Mouse (Mus musculus) neural tube, embryonic 12.5 days (tissue): Measurements from ENCODE around the gene Tspan5. TPM values are rescaled to one million over a fixed set of nuclear protein-coding genes. Genes with fewer than 3 reads are reported as not detected.
A peak's percentile ranks its signal among the peaks of the same experiment; 100 is the strongest.

ENCODE experiments used
- ATAC-seq: fragments of 200-750 bp; cut with Nextera tagmentation; 2 replicates; pipeline ENCODE4 v1.8.0; 2017; ENCODE audit warnings: low read depth, mild to moderate bottlenecking, moderate TSS enrichment, moderate library complexity; ENCODE audit not compliant: low FRiP score
- H3K27ac ChIP-seq: fragments of 300-500 bp; sonication (generic); 2 replicates; pipeline ENCODE4 v1.5.1; 2016
- H3K27me3 ChIP-seq: fragments of 300-500 bp; sonication (generic); replicated peaks from 2 replicates; pipeline ENCODE4 v1.6.1; 2016; ENCODE audit warnings: mild to moderate bottlenecking
- H3K36me3 ChIP-seq: fragments of 300-500 bp; sonication (generic); 2 replicates; pipeline ENCODE4 v1.6.1; 2016; ENCODE audit warnings: mild to moderate bottlenecking
- H3K4me1 ChIP-seq: fragments of 300-500 bp; sonication (generic); 2 replicates; pipeline ENCODE4 v1.6.1; 2016
- H3K4me2 ChIP-seq: fragments of 300-500 bp; sonication (generic); replicated peaks from 2 replicates; pipeline ENCODE4 v1.6.1; 2016; ENCODE audit warnings: mild to moderate bottlenecking
- H3K4me3 ChIP-seq: fragments of 300-500 bp; sonication (generic); 2 replicates; pipeline ENCODE4 v1.5.1; 2016
- H3K9ac ChIP-seq: fragments of 300-500 bp; sonication (generic); 2 replicates; pipeline ENCODE4 v1.6.1; 2016; ENCODE audit warnings: mild to moderate bottlenecking
- H3K9me3 ChIP-seq: fragments of 300-500 bp; sonication (generic); 2 replicates; pipeline ENCODE4 v1.6.1; 2016; ENCODE audit warnings: mild to moderate bottlenecking
- WGBS: fragments of 180-500 bp; shearing (Covaris S2); methylation state at CpG from one replicate; pipeline ENCODE4 v1.1.7; 2016; 5-methylcytosine and 5-hydroxymethylcytosine counted together
- polyA plus RNA-seq: library from polyadenylated mRNA; unstranded; fragments of >200 nt; fragmentation: Nextera tagmentation; extraction: Ambion mirVana; gene quantifications from 2 replicates; pipeline ENCODE4 v1.2.1, GENCODE M21; 2016

Tspan5 gene
- polyA plus RNA-seq, 1 experiment from 2014 or later, result 95.3 TPM

GRCm38 (mm10) chr3:138745596-138745995 is 3.6 kb downstream of the Tspan5 start:
- no peak for ATAC-seq
- Histone ChIP-seq H3K4me1 (peaks cover 36% of the 10 kb centered on the region), H3K4me2 (peak overlapping the region; percentile 19; the same call in 1 of the 2 replicates), H3K9me3 (no peaks in the 10 kb centered on the region), H3K36me3 (no peaks in the 10 kb centered on the region), H3K27me3 (peaks cover 3% of the 10 kb centered on the region; the same call in 1 of the 2 replicates), H3K4me3 (no peak overlapping the region), H3K27ac (no peak overlapping the region), H3K9ac (no peak overlapping the region)
- 83% methylated on average over 4 of the region's 4 CpGs for WGBS

- Histone ChIP-seq H3K9me3 (no peaks in the 10 kb centered on the region), H3K4me2 (no peak overlapping the region), H3K9ac (no peak overlapping the region), H3K27me3 (no peaks in the 10 kb centered on the region), H3K4me3 (no peak overlapping the region), H3K4me1 (peaks cover 36% of the 10 kb centered on the region), H3K27ac (no peak overlapping the region), H3K36me3 (no peaks in the 10 kb centered on the region)
- WGBS, result 84% methylated on average over 8 of the region's 8 CpGs
- ATAC-seq, result no peak
These were observed 4.6 kb downstream of the Tspan5 start for GRCm38 (mm10) chr3:138746556-138746955.

- WGBS, result 83% methylated on average over 5 of the region's 5 CpGs
- ATAC-seq, result no peak
- no peak overlapping the region for H3K27ac ChIP-seq
- H3K4me3 ChIP-seq, result no peak overlapping the region
- no peaks in the 10 kb centered on the region for H3K9me3 ChIP-seq
- H3K4me1 ChIP-seq, result peaks cover 35% of the 10 kb centered on the region
- no peak overlapping the region for H3K4me2 ChIP-seq
- H3K36me3 ChIP-seq, result no peaks in the 10 kb centered on the region
- H3K9ac ChIP-seq, result no peak overlapping the region
- no peaks in the 10 kb centered on the region for H3K27me3 ChIP-seq
These were observed 5.0 kb downstream of the Tspan5 start for GRCm38 (mm10) chr3:138747035-138747434.

- Histone ChIP-seq H3K27me3 (no peaks in the 10 kb centered on the region), H3K4me2 (no peak overlapping the region), H3K9me3 (no peaks in the 10 kb centered on the region), H3K4me1 (peaks cover 44% of the 10 kb centered on the region), H3K27ac (no peak overlapping the region), H3K36me3 (no peaks in the 10 kb centered on the region), H3K9ac (no peak overlapping the region), H3K4me3 (no peak overlapping the region)
- no peak for ATAC-seq
- 94% methylated on average over 5 of the region's 5 CpGs for WGBS
These were observed 6.0 kb downstream of the Tspan5 start for GRCm38 (mm10) chr3:138747985-138748384.

GRCm38 (mm10) chr3:138749645-138750044 is 7.7 kb downstream of the Tspan5 start:
- Histone ChIP-seq H3K4me3 (no peak overlapping the region), H3K27ac (no peak overlapping the region), H3K36me3 (no peaks in the 10 kb centered on the region), H3K4me2 (no peak overlapping the region), H3K9me3 (no peaks in the 10 kb centered on the region), H3K27me3 (no peaks in the 10 kb centered on the region), H3K4me1 (peaks cover 46% of the 10 kb centered on the region), H3K9ac (no peak overlapping the region)
- no peak for ATAC-seq
- WGBS, result 89% methylated on average over 9 of the region's 9 CpGs

GRCm38 (mm10) chr3:138751328-138751727 is 9.3 kb downstream of the Tspan5 start:
- H3K4me1 ChIP-seq, result peaks cover 33% of the 10 kb centered on the region
- WGBS, result 90% methylated on average over 5 of the region's 5 CpGs
- no peaks in the 10 kb centered on the region for H3K27me3 ChIP-seq
- ATAC-seq, result no peak
- H3K27ac ChIP-seq, result no peak overlapping the region
- no peak overlapping the region for H3K4me3 ChIP-seq
- no peaks in the 10 kb centered on the region for H3K9me3 ChIP-seq
- H3K4me2 ChIP-seq, result no peak overlapping the region
- H3K9ac ChIP-seq, result no peak overlapping the region
- no peaks in the 10 kb centered on the region for H3K36me3 ChIP-seq

GRCm38 (mm10) chr3:138752056-138752455 is 10.1 kb downstream of the Tspan5 start:
- Histone ChIP-seq H3K9ac (no peak overlapping the region), H3K27me3 (no peaks in the 10 kb centered on the region), H3K4me3 (no peak overlapping the region), H3K9me3 (no peaks in the 10 kb centered on the region), H3K36me3 (no peaks in the 10 kb centered on the region), H3K27ac (no peak overlapping the region), H3K4me1 (peaks cover 32% of the 10 kb centered on the region), H3K4me2 (no peak overlapping the region)
- ATAC-seq, result no peak
- WGBS, result 83% methylated on average over 5 of the region's 5 CpGs

- Histone ChIP-seq H3K9me3 (no peaks in the 10 kb centered on the region), H3K27ac (no peak overlapping the region), H3K27me3 (no peaks in the 10 kb centered on the region), H3K4me1 (peaks cover 32% of the 10 kb centered on the region), H3K4me3 (no peak overlapping the region), H3K36me3 (no peaks in the 10 kb centered on the region), H3K9ac (no peak overlapping the region), H3K4me2 (no peak overlapping the region)
- WGBS, result 67% methylated on average over 3 of the region's 3 CpGs
- ATAC-seq, result 0 out of 2 replicates have a peak, but pooled peaks have one; percentile 27
These were observed 10.8 kb downstream of the Tspan5 start for GRCm38 (mm10) chr3:138752769-138753168.

- Histone ChIP-seq H3K27me3 (no peaks in the 10 kb centered on the region), H3K4me3 (no peak overlapping the region), H3K4me2 (no peak overlapping the region), H3K9ac (no peak overlapping the region), H3K4me1 (peaks cover 32% of the 10 kb centered on the region), H3K36me3 (no peaks in the 10 kb centered on the region), H3K9me3 (no peaks in the 10 kb centered on the region), H3K27ac (no peak overlapping the region)
- 40% methylated on average over 12 of the region's 12 CpGs for WGBS
- no peak for ATAC-seq
These were observed 11.3 kb downstream of the Tspan5 start for GRCm38 (mm10) chr3:138753182-138753885.

- Histone ChIP-seq H3K4me2 (no peak overlapping the region), H3K27ac (no peak overlapping the region), H3K9me3 (no peaks in the 10 kb centered on the region), H3K4me3 (no peak overlapping the region), H3K36me3 (no peaks in the 10 kb centered on the region), H3K4me1 (peaks cover 30% of the 10 kb centered on the region), H3K27me3 (no peaks in the 10 kb centered on the region), H3K9ac (no peak overlapping the region)
- ATAC-seq, result no peak
- 73% methylated on average over 5 of the region's 5 CpGs for WGBS
These were observed 12.3 kb downstream of the Tspan5 start for GRCm38 (mm10) chr3:138754328-138754727.

GRCm38 (mm10) chr3:138757283-138757682 is 15.3 kb downstream of the Tspan5 start:
- H3K4me3 ChIP-seq, result no peak overlapping the region
- no peaks in the 10 kb centered on the region for H3K9me3 ChIP-seq
- no peaks in the 10 kb centered on the region for H3K27me3 ChIP-seq
- no peaks in the 10 kb centered on the region for H3K36me3 ChIP-seq
- H3K4me2 ChIP-seq, result no peak overlapping the region
- ATAC-seq, result no peak
- H3K9ac ChIP-seq, result no peak overlapping the region
- peaks cover 21% of the 10 kb centered on the region for H3K4me1 ChIP-seq
- H3K27ac ChIP-seq, result no peak overlapping the region
- 97% methylated on average over 2 of the region's 2 CpGs for WGBS

GRCm38 (mm10) chr3:138759968-138760684 is 18.1 kb downstream of the Tspan5 start:
- H3K36me3 ChIP-seq, result peaks cover 3% of the 10 kb centered on the region; the same call in 1 of the 2 replicates
- no peak overlapping the region for H3K9ac ChIP-seq
- no peaks in the 10 kb centered on the region for H3K27me3 ChIP-seq
- WGBS, result 69% methylated on average over 9 of the region's 9 CpGs
- H3K27ac ChIP-seq, result no peak overlapping the region
- H3K9me3 ChIP-seq, result no peaks in the 10 kb centered on the region
- no peak for ATAC-seq
- no peak overlapping the region for H3K4me3 ChIP-seq
- peaks cover 7% of the 10 kb centered on the region for H3K4me1 ChIP-seq
- no peak overlapping the region for H3K4me2 ChIP-seq
